Mouse (Mus musculus) adrenal gland, adult 2 months (tissue): ENCODE measurements at regions not wholly inside any gene's neighbourhood (a gene's known extent, or its start where the extent isn't known, plus 50 kb on each side); places are given as distances from the start of the nearest gene placed in this dataset.
A peak's percentile ranks its signal among the peaks of the same experiment; 100 is the strongest.

ENCODE experiments used
- DNase-seq: peaks from one replicate; pipeline ENCODE4 v3.0.0; 2021

DNA sequence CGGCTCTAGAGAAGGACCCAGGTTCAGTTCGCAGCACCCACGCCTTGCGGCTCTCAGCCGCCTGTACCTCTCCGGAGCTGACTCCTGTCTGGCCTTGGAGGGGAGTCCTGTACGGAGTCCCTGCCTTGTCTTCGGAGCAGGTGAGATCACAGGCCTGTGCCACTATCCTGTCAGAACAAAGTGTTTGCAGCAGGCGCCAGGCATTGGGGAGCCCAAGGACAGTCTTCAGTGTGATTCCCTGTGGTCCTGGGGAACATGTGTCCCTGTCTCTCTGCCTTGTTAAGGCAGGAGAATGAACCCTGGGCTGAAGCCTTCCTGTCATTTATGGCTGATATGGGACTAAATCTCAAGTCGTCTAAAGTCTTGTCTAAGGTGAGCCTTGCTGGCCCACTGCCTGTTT, 176.5 kb downstream of the Vrk1 start:
- no peak for DNase-seq

DNA sequence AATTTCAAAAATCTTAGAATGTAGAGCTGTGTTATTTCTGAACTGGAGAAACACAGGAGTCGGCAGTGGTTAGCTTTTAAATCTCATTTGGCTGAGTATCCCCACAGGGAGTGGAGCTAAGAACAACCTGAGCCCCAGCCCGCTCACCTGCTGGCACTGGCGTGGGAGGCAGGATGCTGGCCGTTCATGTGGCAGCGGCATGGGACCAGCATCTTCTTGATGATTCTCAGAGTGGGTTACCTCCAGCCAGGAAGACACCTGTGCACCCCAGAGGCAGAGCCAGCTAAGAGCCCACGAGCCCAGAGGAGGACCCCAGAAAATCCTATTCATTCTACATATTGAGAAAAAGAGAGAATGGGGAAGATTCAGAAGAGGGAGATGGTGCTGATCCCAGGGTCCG, 181.7 kb downstream of the Vrk1 start:
- no peak for DNase-seq

DNA sequence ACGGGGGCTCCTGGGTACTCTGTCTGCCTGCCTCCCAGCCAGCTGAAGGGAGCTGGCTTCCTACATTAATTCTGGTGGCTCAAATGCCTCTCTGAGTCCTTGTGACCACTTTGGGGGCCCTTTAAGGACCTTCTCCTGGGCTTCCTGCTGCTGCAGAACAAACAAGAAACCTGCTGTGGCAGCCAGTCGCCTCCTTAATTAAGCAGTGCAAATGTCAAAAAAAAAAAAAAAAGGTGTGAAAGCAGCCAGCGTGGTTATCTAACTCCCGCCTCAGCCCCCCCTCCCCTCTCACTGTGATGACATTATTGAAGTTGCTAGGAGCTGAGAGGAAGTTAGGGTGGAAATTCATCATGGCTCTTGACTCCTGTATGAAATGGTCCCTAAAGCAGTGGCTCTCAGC, 189.3 kb downstream of the Vrk1 start:
- no peak for DNase-seq

DNA sequence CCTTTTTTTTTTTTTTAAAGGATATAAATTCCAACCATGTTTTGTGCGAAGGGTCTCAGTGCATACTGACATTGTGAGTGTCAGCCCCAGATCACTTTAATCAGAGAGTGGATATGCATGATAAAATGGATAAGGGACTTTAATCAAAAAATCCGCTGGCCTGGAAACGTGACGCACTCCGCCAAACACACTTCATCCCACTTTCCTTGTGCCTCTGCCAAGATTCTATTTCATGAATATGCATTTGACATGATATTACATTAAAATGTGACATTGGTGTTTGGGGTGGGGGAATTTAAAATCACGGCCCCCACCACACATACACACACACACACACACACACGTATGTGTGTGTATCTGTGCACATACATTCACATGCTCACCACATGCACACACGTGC, 193.5 kb downstream of the Vrk1 start:
- DNase-seq, result no peak

DNA sequence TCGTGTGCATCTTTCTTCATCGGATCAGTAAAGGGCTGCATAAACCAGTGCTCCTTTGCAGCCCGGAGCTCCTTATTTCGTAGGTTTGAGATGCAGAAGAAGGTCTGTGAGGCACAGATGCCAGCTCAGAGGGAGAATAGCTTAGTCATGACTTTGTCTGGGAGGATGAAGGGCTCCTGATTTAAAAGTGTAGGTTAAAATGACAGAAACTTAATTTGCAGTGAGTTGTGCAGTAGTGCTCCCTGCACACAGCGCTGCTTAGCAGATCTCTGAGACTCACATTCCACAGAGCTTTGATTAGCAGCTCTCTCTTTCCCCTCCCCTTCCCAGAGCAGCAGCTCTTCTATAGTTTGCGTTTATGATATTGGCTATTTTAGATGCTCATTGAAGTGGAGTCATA, 200.9 kb downstream of the Vrk1 start:
- DNase-seq, result no peak

DNA sequence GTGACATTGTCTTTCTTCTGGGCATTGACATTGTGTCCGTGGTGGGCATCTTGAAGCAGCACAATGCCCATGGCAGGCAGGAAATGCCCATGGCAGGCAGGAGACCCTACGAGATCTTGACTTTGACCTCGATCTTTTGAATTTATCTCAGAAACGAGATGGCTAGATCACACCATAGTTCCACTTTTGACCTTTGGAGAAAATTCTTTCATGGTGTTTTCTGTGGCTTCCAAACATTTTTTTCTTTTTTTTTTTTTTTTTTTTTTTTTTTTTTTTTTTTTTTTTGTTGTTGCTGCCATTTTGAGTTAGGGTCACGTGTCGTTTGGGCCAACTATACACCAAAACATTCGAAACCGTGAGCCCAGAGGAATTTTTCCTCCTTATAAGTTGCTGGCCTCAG, 201.5 kb downstream of the Vrk1 start:
- no peak for DNase-seq

DNA sequence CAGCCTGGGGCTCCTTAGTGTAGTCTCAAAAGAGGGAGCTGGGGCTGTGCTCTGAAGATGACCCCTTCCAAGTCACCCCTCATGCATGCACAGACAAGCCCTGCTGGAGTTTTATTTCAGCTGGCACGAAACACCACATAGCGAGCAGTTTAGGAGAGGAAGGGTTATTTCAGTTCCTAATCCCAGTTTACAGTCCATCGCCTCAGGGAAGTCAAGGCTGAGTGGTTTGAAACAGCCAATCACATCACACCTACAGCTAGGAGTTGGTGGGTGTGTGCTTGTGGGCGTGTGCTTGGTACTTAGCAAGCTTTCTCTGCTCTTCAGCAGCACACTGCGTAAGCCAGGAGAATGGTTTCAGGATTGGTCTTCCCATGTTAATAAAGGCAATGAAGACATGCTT, 202.4 kb downstream of the Vrk1 start:
- DNase-seq, result no peak

DNA sequence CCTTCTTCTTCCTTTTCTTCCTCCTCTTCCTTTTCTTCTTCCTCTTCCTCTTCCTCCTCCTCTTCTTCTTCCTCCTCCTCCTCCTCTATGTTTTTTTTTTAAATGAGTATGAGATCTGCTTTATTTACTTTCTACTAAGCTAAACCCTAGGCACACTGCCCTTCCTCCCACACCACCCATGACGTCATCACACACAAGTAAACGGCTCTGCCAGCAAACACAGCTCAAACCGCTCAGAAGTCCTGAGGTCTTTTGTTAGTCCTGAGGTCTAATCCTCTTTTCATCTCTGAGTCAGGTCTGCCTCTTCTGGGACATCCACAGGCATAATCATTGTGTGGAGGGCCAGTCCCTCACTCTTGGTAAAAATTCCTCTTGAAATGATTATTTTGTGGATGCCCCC, 210.0 kb downstream of the Vrk1 start:
- DNase-seq, result no peak

DNA sequence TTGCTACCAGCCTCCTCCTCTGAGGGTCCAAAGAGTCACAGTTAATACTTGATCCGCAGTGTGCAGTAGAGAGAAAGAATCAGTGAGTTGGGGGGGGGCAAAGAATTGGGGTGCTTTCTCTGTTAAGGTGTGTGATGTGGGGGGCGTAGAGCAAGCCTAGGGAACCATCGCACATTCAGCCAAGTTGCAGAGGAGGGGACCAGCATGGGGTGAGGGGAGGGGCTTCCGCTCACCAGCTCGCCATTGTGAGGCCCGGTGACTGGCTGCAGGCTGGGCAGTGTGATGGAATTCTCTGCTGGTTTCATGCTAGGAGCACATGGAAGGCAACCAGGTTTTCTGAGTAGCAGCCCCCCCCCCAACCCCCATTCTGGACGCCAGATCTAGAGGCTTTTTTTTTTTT, 216.2 kb downstream of the Vrk1 start:
- no peak for DNase-seq

DNA sequence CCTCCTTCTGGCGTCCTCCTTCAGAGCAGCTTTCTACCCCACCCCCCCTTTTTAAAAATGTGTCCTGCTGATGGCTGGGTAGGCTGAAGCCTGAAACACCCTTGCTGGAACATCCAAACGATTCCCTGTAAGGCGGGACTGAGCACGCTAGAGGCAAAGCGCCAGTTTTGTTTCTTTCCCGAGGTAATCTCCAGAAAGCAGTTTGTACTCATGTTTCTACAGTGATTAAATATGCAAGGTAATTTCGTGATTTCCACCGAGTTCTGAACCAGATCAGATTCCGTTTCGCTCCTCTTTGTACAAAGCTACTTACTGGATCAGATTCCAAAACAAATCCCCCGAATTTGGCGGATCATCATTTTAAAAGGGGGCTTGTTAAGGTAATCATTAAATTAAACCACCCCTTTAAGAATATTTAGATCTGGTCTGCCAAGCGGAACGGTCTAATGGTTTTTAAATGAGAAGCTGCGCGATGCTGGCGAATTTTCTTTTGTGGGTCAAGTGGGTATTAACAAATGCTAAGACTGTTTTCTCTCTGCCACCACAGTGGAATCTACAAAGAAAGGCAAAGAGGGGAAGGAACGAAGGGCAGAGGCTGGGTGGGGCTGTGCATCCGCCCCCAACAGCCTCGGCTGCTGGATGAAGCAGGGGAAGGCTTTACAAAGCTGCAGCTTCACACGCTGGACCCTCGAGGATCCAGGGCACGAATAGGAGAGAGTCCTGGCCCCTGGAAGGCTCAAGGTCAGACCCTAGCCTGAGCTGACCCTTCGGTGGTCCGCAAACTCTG, 216.9 kb downstream of the Vrk1 start:
- DNase-seq, result no peak

DNA sequence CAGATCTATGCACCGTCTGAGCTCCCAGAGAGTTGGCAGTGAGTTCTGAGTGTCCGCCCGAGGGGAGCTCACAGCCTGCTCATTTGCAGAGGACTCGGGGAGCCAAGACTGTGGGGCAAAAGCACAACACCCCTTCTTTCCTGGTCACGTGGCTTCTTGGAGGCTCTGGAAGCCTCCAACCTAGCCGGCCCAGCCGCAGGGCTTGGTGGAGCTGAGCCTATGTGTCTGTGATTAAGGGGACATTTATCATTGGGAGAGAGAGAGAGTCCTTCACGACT, 217.5 kb downstream of the Vrk1 start:
- DNase-seq, result peak; percentile 13

DNA sequence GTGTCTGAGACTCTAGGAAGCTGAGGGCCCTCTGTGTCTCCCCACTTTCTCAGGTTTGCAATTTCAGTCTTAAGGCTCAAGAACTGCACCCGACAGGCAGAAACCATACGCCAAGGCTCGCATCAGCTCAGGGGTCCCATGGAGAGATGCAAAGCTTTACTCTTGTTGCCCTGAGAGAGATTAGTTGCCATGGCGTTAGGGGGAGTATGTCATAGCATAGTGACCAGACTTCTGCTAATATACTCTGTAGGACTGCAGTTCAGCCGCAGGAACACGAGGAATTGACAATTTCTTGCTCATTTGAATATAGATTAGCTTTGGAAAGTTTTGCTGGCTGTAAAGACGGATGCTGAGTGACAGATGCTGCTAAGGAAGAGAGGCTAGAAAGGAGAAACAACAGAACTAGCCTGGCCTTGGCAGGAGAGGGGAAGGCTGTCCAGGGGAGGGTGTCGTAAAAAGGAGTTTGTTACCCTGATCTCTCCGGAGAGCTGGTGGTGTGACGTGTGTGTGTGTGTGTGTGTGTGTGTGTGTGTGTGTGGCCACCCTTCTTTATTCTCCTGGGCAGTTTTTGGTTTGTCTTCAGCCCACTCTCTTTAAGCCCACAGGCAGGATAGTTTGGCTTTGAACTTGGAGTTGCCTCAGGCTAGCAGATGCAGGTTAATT, 235.3 kb downstream of the Vrk1 start:
- DNase-seq, result no peak

DNA sequence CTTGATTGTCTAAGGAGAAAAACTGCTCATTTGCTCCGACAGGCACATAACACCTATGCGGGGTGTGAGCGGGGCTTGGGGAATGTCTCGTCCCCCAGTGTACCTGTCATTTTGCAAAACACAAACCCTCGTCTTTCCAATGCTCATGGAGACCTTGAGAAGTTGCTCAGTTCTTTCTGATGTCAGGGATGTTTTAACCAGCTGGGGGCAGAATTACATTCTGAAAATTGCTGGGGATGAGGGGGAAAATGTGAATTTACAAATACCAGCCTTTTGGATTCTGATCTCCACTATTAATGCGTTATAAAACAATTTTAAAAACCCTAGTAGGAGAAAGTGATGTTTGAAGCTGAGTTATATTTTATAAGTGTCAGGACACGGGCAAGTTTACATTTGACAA, 263.6 kb downstream of the Vrk1 start:
- DNase-seq, result no peak

DNA sequence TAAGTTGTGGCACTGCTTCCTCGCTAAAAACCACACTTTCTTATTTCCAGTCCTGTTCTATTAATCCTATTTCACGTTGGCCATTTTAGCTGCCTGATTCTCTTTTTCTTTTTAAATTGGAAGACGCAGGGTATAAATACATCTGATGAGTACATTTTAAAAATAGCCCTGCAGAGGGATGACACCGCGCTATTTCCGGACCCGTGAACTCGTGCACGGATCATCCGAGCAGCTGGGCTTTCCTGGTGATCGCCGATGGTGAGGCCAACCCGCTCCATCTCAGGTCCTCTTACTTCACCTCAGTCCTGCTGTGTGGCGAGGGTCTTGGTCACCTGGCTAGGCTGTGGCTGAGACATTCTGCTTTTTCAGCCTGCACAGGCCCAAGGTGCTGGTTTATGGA, 267.9 kb downstream of the Vrk1 start:
- DNase-seq, result no peak

DNA sequence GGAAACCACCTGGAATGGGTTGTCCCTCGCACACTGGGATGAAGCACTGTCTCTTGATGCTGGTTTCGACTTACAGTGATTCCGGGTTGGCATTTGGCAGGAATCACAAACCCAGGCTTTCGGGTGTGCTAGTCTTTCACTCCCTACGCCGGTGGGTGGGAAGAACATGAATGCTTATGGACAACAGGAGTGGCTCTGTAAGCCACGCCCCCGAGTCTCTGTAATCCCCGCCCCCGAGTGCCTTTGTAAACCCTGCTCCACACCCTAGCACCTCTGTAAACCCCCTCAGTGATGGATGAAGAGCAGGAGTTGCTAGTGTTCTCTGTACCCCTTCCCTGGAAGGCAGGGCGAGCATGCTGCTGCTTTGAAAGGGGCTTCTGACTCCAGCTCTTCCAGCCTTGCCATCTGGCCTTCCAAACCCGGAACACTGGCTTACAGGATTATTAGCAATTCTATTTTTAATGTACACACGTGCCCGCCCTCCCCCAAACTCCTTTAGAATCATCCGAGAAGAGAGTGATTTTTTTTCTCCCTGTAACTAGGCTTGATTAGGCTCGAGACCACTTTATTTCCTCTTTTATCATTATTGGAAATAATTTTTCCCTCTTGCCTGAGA, 272.6 kb downstream of the Vrk1 start:
- no peak for DNase-seq

DNA sequence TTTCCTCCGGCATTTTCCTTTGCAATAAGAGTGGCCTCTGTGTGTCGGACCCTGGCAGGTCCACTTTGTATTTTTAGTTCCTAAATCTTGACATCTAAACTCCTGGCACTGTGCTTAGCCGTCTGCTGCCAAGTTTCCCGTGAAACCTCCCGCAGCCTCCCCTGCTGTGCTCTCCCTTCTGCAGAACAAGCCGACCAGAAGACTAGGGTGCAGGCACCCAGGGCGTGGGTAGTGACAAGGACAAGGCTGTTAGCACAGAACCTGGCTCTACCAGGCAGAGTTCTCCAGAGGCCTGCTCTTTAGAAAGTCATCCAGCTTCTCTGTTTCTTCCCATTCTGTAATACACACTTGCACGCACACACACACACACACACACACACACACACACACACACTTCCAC, 274.8 kb downstream of the Vrk1 start:
- no peak for DNase-seq

DNA sequence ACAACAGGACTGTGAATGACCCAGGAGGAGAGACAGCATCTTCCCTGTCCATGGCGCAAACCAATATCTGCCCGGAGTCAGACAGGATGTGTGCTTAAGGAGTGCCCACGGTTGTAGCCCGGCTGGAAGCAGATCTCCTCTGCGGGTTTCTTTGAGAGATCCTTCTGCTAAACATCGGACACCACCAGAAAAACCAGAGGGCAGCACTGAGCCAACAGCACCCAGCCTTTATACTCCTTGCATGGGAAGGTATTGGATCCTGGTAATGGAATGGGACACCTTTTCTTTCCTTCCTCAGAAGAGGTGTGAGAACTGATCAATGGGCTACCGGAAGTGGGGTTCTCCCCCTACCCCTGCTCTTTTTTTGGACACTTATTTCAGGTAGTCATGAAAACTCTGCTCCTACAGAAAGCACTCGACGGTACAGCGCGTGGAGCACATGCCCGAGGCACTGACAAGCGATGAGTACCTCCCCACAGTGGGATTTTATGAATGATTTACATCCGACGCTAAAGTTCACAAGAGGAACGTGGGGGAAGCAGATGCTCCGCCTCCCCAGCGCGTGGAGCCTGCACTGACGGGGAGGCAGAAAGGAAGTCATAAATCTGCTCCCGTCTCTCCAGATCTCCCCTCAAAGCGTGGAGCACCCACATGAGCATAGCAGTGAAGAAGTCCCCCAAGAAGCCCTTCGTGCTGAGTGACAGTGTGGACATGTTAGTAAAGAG, 278.9 kb downstream of the Vrk1 start:
- no peak for DNase-seq

DNA sequence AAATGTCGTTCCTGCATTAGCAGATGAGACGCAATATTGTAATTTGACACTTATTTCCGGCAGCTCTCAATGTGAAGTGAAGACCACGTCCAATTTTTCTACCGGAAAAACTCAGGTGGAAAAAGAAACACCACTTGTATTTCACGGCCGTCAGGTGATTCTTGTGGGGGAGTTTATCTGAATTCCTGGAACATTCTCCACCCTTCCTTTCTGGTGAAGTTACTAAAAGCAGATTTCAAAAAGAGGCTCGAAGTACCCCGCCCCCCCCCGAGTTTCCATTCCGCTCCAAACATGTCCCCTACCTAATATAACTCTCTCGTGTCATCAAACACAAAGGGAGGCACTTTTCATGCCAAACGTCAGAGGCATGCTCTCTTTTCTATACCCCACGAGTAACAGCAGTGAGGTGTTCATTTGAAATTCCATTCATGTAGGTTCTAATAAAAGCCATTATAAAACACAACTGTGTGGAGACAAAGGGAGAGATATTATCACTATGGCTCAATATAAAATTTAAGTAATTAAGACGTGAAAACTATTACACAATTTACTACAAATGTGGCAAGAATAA, 281.5 kb downstream of the Vrk1 start:
- no peak for DNase-seq

DNA sequence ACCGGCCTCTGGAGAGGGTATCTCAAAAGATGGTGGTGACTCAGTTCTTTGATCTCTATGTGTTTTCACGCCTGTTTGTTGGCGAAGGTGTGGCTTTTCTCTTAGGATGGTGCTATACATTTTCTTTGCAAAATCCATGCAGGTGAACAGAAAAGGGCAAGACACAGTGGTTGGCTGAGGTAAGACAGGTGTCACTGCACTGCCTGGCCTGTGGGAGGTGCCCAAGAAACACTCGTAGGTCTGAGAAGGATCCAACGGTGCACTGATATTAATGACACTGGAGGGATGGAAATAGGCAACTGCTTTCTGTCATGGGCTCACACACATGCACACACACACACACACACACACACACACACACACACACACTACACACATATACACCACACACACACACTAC, 283.1 kb downstream of the Vrk1 start:
- DNase-seq, result no peak

DNA sequence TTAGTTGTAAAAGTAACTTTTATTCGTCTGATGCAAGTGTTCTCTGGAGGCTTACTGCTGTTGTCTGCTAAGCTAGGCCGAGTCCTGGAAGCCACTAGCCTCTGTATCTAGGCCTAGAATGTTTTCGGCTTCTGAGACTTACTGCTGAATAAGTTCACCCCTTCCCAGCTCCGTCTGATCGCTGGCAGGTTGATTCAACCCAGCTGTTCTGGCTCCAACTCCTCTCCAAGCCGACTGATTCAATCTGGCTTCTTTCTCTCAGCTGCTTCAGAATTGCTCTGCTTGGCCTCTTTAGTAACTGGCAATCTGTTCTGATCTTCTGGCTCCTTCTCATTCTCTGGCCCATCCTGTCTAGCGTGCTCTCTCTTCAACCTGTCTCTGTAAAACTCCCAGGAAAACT, 285.6 kb downstream of the Vrk1 start:
- no peak for DNase-seq

DNA sequence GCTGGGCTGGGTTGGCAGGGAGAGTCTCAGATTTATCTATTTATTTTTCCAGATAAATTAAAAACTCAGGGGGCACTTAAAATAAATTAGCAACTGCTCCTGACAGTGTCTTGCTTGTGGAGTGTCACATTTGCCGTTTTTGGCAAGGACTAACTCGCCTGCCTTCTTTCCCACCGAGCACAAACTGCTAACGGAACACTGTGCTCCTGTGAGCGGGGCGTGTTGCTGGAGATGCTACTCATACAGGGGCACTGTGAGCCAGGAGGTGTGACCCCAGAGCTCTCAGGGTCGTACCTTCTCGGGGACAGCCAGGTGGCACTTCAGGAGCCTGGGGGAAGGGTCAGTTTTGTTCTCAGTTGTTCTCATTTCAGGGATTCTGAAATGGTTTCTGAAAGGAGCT, 292.6 kb downstream of the Vrk1 start:
- DNase-seq, result no peak

DNA sequence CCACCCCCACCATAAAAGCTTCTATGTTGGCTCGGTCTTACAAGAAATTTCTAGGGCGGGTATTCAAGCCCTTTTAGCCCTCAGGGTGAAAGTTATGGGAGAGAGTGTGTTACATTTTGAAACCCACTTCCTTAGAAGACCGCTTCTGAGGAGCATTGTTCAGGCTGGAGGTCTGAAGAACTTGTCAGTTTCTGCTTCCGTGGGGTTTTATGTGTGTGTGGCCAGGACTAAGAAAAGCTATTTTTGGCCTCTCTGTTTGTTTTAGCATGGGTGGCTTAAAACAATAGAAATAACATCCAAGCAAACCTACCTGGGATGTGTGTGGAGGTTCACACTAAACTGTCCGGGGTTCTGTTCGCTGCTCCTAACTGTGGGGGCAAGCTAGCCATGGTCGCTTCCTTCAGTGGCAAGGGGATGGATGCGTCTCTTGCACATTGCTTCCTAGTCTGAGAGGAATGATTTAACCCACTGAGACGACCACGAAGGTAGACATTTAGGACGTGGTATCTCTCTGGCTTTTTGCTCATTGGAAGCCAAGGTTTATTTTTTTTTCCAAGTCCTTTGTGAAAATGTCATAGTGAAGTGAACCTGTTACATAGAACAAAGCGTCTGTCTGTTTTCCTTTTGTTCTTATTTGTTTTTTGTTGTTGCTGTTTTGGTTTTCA, 298.4 kb downstream of the Vrk1 start:
- no peak for DNase-seq
